Mouse (Mus musculus): Measurements from ENCODE around the gene Nfib.

The Nfib gene

DNA sequence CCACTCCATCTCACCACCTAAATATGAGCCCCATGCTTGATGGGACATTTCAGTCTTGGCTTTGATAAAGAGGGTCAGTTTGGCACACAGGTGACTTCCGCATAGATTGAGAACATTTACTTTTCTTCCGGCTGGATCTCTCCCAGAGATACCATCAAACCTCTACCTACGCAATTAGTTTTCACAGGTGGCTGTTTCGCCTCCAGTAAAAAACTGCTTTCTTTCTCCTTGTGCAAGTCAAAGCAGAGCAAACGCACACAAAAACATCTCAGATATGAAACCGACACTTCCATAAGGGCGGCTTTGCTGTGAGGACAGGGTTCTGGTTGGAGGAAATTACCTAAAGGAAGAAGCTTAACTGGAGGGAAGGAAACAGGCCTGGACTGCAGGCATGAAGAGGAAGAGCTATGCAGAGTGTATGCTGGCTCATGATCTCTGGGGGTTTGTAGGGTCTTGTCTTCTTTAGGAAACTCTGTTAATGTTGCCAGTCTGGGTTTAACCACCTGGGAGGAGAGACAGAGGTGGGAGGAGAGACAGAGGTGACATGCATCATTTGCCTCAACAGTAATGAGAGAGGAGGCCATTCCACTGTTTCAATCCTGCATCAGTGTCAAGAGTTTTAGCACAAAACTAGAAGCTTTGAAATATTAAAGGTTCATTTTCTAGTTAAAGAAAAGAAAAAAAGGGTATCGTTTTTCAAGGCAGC, 249.8 kb downstream of the Nfib start:
- no peak for DNase-seq

DNA sequence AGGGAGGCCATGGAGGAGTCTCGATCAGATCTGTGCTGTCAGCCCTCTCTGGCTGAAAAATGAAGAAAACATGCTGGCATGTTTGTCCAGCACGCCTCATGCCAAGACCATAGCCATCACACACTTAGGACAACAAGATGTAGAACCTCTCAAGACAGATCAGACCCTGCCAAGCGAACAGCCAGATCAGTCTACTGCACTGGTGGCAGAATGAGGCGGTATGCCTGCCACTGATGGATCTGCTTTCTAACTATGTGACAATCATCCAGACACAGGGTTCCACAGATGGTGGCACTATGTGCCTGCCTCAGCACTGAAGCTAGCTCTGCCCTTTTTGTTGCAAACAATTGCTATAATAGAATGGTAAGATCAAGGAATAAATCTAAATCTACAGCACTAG, 250.6 kb downstream of the Nfib start:
- no peak for DNase-seq

DNA sequence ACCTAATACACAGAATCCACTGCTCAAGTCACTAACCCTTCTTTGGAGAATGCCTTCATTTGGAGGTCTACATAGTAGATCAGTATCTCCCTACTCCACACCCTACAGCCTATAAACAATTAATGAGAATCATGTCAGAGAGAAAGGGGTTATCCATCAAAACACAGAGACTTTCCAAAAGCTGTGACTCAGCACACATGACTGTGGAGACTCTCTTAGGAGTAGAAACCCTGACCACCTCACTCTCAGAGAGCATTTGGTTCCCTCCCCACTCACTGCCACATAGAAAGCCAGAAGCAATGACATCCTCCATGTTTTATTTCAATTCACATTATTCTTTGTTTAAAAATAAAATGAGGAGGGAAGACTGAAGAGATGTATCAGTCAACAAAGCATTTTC, 252.2 kb downstream of the Nfib start:
- no peak for DNase-seq

DNA sequence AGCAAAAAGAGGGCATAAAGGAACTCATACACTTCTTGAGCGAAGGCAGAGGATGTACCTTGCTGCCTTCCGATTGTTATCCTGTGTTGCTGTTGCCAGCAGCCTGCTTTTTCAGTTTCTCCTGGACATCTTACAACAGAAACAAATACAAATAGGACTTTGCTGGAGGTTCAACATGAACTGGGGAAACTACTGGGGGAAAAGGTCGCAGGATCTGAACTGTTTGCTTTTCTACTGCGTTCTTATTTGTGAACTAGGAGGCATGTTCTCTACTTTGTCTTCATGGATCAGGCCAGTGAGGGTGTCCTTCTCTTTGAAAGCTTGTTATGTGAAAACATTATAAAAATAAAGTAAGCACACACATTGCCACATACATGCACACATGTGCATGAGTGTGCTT, 252.6 kb downstream of the Nfib start:
- DNase-seq, result no peak

DNA sequence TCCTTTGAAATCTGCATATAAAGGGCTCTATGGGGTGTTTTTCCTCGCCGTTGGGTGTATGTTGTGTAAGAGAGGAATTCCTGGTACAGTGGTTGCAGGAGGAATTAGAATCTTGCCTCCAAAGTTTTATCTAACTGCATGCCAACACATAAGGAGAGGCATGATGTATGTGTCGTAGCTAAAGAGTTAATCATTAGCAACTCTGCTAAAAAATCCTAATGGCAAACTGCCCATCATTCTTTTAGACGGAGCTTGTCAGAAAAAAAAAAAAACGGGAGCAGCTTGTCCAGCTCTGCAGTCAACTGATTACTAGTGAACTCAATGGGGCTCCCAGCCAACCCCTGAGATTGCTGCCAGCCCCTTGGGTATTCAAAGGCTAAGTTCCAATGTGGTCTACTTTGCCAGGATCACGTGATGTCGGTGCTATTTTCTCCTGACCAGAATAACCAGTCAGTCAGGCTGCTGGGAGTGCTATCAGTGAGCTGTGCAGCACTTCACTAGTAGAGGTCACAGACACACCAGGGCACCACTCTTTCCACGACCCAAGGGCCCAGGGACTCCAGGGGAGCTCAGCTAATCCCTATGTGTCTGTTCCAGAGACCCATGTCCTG, 258.4 kb downstream of the Nfib start:
- DNase-seq, result peak; percentile 74

DNA sequence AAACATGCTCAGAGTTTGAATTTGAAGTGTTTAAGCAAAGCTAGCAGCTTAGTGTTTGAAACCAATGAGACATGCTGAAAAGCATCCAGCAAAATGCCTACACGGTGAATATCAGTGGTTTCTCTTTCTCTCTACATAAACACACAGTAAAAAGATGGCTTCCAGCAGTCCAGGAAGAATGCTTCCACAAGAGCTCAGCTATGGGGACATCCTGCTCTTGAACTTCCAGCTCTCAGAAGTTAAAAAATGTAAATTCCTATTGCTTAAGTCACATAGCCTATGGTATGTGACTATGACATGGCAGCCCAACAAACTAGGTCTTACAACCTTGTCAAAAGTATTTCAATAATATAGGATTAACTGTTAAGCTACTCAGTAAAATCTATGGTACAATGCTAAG, 261.5 kb downstream of the Nfib start:
- no peak for DNase-seq

DNA sequence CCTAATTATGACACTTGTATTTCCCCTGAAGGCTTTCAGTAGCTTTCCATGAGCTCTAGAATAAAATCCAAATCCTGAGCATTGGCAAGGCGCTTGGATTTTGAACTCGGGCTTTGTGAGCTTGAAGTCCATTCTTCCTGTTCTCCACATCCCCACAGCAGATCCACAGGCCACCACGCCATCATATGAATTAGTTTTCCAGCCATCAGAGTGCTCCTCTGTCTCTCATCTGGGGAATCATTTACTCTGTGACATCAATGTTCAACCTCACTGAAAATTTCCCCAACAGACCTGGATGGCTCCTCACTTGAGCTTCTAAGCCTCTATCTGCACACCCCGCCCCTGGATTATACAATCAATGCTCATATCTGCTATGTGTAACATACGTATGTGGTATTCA, 262.1 kb downstream of the Nfib start:
- DNase-seq, result no peak

DNA sequence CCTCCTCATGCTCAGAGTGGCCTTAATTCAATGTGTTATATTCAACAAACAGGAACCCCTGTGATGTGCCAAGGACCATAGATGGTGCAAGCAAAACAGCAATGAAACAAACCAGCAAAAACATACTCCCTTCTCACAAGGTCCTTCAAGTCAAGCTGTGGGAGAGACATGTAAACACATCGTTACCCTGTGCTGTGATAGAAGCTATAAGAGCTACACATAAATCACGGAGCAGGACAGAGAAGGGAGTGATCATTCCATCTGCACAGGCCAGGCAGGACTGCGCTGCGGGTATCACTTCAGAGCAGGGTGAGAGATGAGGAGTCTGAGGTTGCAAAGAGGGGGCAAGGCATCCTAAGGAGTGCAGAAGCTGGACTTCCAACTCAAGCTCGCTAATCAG, 262.5 kb downstream of the Nfib start:
- DNase-seq, result no peak

DNA sequence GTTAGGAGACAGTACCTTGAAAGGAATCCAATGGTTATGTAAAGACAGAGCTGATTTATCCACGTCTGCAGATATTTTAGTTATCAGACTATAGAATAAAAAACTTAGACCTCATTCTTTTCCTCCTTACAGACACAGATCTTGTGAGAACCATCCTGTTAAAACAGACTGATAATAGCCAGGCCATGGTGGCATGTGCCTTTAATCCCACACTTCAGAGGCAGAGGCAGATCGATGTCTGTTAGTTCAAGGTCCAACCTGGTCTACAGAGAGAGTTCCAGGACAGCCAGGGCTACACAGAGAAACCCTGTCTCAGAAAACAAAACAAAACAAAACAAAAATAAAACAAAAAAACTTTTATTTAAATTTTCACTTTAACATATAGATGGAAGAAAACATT, 264.9 kb downstream of the Nfib start:
- no peak for DNase-seq

DNA sequence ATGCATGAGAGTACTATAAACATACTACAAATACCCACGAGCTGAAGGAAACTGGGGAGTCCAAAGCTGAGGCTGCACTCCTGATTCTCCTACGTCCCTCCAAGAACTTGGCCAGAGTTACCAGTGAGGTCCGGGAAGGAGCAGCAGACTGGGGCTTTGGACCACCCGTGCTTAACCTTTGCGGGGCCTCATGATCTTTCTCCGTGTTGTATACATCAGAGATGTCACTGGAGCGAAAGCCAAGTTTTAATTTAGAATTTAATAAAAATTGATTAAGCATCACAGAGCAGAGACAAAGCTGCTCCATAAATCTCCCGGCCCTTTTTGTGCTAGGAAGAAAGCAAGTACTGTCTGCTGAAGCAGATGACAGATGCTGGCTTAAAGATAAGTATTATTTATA, 265.7 kb downstream of the Nfib start:
- no peak for DNase-seq

DNA sequence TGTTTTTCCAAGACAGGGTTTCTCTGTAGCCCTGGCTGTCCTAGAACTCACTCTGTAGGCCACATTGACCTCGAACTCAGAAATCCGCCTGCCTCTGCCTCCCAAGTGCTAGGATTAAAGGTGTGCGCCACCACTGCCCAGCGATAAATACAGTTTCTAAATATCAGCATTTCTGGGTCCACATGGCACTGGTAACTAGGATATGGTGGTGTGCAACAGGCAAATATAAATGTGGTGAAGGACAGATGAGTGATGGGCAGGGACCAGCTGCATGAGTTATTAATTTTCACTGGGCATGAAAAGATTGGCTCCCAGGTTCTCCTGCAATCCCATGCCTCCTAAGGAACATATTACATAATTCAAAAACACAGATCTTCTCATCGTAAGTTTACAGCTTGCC, 266.9 kb downstream of the Nfib start:
- no peak for DNase-seq

DNA sequence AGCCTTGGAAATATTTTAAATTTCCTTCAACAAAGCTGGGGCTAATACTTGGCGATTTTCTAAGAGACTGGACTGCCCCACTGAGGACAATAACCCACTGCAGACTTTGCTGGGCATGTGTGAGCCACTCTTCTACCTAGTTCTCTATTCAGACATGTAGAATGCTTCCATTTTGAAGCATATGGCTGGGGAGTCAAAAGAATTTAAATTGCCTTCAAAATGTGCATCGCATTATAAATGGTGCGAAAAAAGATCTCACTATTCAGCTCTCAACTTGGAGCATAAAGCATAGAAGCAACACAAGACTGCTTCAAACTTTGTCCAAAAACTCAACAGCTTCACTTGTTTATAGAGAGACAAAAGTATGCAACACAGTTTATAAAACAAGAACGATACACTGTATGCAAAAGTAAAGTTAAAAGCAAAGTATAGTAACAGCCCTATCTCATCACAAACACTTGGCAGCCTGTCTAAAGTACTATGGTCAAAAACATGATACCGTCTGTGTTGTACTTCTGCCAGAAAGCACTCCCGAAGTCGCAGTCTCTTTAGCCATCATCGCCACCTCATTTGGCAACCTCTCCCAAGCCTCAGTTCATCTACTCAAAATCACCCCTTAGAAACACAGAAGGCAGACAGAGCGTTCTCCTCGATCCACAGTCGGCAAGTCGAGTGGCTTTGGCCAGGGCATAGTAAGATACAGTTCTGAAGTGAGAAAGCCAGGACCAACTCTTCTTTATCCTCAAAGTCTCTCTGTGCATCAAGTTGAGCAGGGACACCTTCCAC, 267.8 kb downstream of the Nfib start:
- no peak for DNase-seq

DNA sequence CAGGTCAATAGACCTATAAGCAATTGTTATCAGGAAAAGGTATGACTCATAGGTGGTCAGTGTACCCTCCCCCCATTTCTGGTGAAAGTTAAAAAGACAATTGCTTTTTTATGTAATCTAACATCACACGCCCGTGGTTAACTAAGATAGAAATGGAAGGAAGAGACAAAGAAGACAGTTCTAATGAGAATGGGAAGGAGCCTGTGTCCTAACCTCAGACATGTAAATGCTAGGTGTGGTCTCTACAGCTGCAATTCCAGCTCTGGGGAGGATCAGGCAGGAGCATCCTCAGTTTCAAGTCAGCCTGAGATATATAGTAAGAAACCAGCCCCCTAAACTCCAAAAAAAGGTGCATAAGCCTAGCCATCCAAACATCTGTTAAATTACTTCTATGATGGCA, 268.9 kb downstream of the Nfib start:
- no peak for DNase-seq

DNA sequence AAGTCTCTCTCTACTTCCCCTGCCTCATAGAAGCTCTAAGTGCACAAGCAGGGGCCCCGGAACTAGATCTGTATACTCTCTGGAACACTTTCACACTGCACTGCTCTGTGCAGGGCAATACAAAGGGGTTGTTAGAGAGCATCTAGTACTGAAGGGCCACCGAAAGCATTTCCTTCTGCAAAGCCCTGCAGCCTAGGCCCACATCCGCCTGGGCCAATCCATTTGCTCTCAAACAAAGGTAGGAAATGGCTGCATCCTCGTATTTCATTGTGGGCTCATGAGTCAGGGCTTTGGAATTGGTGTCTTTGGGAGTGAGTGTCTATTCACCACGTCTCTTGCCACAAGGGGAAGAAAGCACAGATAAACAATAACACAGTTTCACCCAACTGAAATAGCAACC, 269.8 kb downstream of the Nfib start:
- DNase-seq, result no peak

DNA sequence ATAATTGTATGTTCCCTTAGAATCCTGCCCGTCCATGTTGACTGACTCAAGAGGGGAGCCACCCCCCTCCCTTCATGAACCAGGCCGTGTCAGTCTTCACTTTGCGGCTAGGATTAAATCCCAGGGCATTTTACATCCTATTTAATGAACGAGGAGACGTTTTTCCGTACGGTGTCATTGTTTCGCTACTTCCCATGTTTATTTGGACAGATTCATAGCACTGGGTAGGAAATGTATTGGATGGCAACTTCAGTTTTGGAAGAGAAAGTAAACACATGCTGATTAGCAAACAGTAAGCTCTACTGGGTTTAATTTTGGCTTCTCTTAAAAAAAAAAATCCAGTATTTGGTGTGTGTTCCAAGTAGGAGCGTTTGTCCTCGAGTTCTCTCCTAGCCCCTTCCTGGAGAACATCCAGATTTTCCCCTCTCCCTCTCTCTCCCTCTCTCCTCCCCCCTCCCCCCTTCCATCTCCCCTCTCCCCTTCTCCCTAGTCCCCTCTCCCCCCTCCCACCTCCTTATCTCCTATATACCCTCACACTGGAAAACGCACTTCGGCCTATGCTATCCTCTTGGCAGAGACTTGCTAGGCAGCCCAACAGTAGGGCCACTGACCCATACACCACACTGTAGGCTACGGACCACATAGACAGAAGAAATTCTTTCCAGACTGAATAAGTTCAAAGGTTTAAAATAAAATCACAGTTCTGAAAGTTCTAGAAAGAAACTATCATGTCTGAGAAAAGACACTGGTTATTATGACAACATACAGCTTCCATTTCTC, 271.4 kb downstream of the Nfib start:
- DNase-seq, result no peak

DNA sequence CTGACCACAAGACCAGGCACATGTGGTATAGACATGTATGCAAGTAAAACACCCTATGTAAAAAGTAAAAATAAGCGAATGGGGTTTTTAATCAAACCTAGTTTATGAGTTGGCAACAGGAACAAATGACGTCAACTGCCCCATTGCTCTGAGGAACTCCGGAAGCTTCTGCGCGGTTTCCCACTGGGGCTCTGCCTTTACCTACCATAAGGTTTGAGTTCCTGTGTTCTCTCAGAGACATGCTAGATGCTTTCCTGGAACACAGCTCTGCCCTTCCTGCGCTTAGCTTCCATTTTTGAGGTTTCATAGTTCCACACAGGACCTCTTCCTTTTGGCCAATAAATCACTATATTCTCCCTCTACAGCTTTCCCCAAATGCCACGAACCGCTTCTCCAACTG, 273.7 kb downstream of the Nfib start:
- DNase-seq, result no peak

DNA sequence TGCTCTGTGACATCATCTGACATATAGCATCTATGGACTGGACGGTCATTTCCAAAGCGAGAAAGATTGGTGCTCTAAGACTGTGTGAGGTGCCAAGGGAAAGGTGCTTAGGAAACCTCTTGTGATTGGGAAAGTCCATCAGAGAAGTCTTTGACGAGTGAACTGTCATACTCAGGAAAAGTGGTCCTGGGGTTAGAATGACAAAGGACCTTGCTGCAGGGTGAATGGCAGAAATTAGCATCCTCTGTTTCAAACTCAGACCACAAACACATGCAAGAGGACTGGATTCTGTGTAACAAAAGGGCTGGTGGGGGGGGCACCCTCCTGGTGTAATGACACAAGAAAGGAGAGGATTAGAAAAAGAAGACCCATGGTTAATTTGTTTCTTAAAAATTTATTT, 274.7 kb downstream of the Nfib start:
- no peak for DNase-seq

DNA sequence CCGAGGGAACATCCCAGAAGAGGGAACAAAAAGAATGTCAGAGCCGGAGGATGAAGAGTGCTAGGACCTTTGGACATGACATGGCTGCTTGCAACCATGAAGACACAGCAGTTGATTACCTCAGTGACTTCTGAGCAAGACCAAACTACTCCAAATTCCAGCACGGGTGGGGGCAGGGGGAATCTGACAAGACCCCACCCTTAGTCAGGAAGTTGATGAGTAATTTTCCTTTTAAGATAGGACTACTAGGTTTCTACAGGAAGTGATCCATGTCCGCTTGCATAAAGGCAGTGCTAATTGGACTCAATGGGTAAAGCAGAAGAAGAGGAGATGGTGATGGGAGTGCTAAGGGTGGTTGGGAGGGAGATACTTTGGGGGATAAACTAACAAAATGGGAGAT, 279.3 kb downstream of the Nfib start:
- DNase-seq, result no peak

DNA sequence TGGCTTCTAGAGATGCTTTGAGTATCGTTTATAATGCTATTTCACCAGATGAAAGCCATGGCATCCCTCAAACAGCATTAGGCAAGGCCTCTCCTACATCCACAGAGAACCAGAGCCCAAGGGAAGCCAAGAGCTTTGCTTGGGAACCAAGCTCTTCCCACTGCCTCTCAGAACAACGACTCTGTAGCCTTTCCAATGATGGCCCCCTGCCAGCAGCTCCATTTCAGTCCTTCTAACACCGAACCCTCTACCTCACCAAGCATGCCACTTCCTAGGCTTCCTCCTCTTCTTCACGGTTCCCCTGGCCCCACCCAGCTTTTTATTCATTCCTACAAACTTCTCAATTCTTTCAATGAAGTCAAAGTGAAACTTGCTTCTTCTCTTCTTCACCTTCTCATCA, 287.3 kb downstream of the Nfib start:
- no peak for DNase-seq

DNA sequence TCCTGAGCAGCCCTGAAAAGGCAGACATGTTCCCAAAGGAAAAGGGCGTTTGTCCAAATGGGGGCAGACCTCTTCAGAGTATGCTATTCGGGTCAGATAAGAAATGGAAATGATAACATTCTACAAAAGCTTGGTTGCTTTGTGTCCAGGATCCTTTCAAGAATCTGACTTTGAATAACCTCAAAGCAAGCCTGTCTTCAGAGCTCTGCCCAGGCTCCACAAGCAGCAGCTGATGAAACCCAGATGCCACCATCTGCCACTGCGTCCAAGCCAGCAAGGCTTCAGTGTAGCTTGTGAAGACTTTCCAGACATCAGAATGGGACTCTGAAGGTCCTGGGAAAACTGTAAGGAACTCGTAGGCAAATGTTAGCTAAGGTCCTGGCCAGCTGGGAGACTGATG, 289.7 kb downstream of the Nfib start:
- DNase-seq, result no peak

DNA sequence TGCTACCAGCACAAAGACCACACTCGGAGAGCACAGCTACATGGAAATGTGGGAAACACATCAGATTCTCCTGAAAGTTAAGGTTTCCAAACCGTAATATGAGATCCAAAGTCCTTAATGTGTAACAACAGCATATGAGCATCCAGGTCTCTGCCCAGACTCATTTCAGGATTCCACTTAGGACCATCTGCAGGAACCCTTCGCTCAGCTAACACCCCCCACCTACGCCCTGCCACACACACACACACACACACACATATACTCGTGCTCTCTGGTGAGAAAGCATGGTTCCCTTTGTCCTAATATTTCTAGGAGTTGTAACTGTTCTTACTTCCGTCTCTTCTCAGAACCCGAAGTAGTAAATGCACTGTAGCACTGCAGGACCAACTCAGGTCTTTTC, 292.9 kb downstream of the Nfib start:
- no peak for DNase-seq

DNA sequence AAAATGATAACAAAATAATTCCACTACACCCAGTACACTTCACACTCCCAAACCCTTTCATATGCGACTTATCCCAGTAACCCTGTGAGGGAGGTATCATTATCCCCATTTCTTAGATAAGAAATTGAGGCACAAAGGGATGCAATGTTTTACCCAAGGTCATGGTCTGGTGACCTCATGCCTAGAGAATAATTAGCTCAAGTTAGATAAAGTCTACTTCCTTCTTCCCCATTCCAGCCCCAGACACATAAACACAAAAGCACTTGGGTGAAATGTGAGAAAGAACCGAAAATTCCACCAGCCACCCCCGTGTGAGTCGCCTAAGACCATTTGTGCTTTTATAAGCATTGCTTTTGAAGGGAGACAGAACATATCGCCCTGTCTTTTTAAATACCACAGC, 293.6 kb downstream of the Nfib start:
- no peak for DNase-seq
